Mouse (Mus musculus) forebrain, embryonic 14.5 days (tissue): ENCODE data around the gene Stx11. TPM values are rescaled to one million over a fixed set of nuclear protein-coding genes. Genes with fewer than 3 reads are reported as not detected.

Experiments used
- ATAC-seq: fragments of 200-750 bp; cut with Nextera tagmentation; 2 replicates; pipeline ENCODE4 v1.8.0; 2017; ENCODE audit warnings: mild to moderate bottlenecking, moderate library complexity
- DNase-seq: peaks from one replicate; pipeline ENCODE4 v3.0.0-alpha.2; 2015; ENCODE audit warnings: low spot score
- H3K27ac ChIP-seq: fragments of 300-500 bp; sonication (generic); 2 replicates; pipeline ENCODE4 v1.5.1; 2014; ENCODE audit warnings: low read depth, mild to moderate bottlenecking, control low read depth, low read length, moderate library complexity
- H3K27me3 ChIP-seq: fragments of 300-500 bp; sonication (generic); replicated peaks from 2 replicates; pipeline ENCODE4 v1.6.1; 2014; ENCODE audit warnings: low read length, control low read depth, mixed read lengths; ENCODE audit not compliant: control insufficient read depth, insufficient read depth
- H3K36me3 ChIP-seq: fragments of 300-500 bp; sonication (generic); 2 replicates; pipeline ENCODE4 v1.6.1; 2014; ENCODE audit warnings: low read length, control low read depth; ENCODE audit not compliant: control insufficient read depth, insufficient read depth
- H3K4me1 ChIP-seq: fragments of 300-500 bp; sonication (generic); 2 replicates; pipeline ENCODE4 v1.6.1; 2014; ENCODE audit warnings: antibody characterized with exemption, low read length, control low read depth; ENCODE audit not compliant: control insufficient read depth, insufficient read depth
- H3K4me2 ChIP-seq: fragments of 300-500 bp; sonication (generic); 2 replicates; pipeline ENCODE4 v1.6.1; 2014; ENCODE audit warnings: mild to moderate bottlenecking, control low read depth, low read length
- H3K4me3 ChIP-seq: fragments of 300-500 bp; sonication (generic); 2 replicates; pipeline ENCODE4 v1.5.1; 2014; ENCODE audit warnings: low read depth, low read length, control low read depth
- H3K9ac ChIP-seq: fragments of 300-500 bp; sonication (generic); 2 replicates; pipeline ENCODE4 v1.6.1; 2014; ENCODE audit warnings: mild to moderate bottlenecking, low read length, control low read depth, moderate library complexity
- H3K9me3 ChIP-seq: fragments of 300-500 bp; sonication (generic); replicated peaks from 2 replicates; pipeline ENCODE4 v1.6.1; 2016; ENCODE audit warnings: low read length, control low read depth, mixed read lengths; ENCODE audit not compliant: control insufficient read depth
- WGBS: fragments of 180-500 bp; shearing (Covaris S2); extraction: QIAGEN DNeasy Blood & Tissue Kit; methylation state at CpG from one replicate; pipeline ENCODE4 v1.1.7; 2014; 5-methylcytosine and 5-hydroxymethylcytosine counted together
- polyA plus RNA-seq: library from polyadenylated mRNA; unstranded; fragments of >200 nt; fragmentation: Nextera tagmentation; extraction: Ambion mirVana; gene quantifications from 2 replicates; pipeline ENCODE4 v1.2.1, GENCODE M21; 2014

Stx11 gene
- polyA plus RNA-seq: 0.93 and 0.98 TPM in 2 replicates

- ATAC-seq (peak; percentile 93), DNase-seq (peak; percentile 59)
- Histone ChIP-seq H3K36me3 (no peaks in the 10 kb centered on the region), H3K4me3 (peak within 1 kb of the TSS; percentile 72), H3K9me3 (no peaks in the 10 kb centered on the region), H3K4me1 (no peaks in the 10 kb centered on the region), H3K27ac (no peak within 1 kb of the TSS), H3K27me3 (0 out of 2 replicates have a peak, but pooled peaks cover 3% of the 10 kb centered on the region), H3K4me2 (peak within 1 kb of the TSS; percentile 89), H3K9ac (peak within 1 kb of the TSS; percentile 67)
- WGBS: 3% methylated on average over 56 of the region's 56 CpGs
These were observed at the start of gene Stx11 for GRCm38 (mm10) chr10:12964151-12965075. Stx11 (minus strand) TSS chr10:12964298.

- no peak for DNase-seq
- peak; percentile 24 for ATAC-seq
- H3K4me3 ChIP-seq: peak overlapping the region; percentile 82
- H3K9me3 ChIP-seq: no peaks in the 10 kb centered on the region
- 2% methylated on average over 29 of the region's 29 CpGs for WGBS
- H3K9ac ChIP-seq: peak overlapping the region; percentile 83
- no peaks in the 10 kb centered on the region for H3K36me3 ChIP-seq
- H3K4me2 ChIP-seq: peak overlapping the region; percentile 71
- no peaks in the 10 kb centered on the region for H3K27me3 ChIP-seq
- H3K4me1 ChIP-seq: peaks cover 10% of the 10 kb centered on the region
- peak overlapping the region; percentile 75; the same call in 1 of the 2 replicates for H3K27ac ChIP-seq
These were observed 44.6 kb upstream of the Stx11 start for GRCm38 (mm10) chr10:13008737-13009121.

GRCm38 (mm10) chr10:13007876-13008736 lies 44.0 kb upstream of the Stx11 start:
- Histone ChIP-seq H3K9me3 (no peaks in the 10 kb centered on the region), H3K9ac (peak overlapping the region; percentile 83), H3K4me3 (peak overlapping the region; percentile 82), H3K27ac (peak overlapping the region; percentile 75; the same call in 1 of the 2 replicates), H3K4me2 (peak overlapping the region; percentile 71), H3K4me1 (peaks cover 10% of the 10 kb centered on the region), H3K36me3 (no peaks in the 10 kb centered on the region), H3K27me3 (no peaks in the 10 kb centered on the region)
- ATAC-seq: peak; percentile 100
- 4% methylated on average over 52 of the region's 52 CpGs for WGBS
- DNase-seq: peak; percentile 99

- Histone ChIP-seq H3K9me3 (no peaks in the 10 kb centered on the region), H3K4me3 (no peak within 1 kb of the TSS), H3K4me2 (no peak within 1 kb of the TSS), H3K36me3 (no peaks in the 10 kb centered on the region), H3K9ac (no peak within 1 kb of the TSS), H3K4me1 (peaks cover 10% of the 10 kb centered on the region), H3K27ac (no peak within 1 kb of the TSS), H3K27me3 (no peaks in the 10 kb centered on the region)
- ATAC-seq (no peak), DNase-seq (no peak)
- WGBS: 92% methylated on average over 3 of the region's 3 CpGs
These were observed 40.9 kb upstream of the Stx11 start, which contains the start of gene Sf3b5 for GRCm38 (mm10) chr10:13005043-13005442. Sf3b5 (plus strand) TSS chr10:13005343.

- Histone ChIP-seq H3K4me2 (no peak overlapping the region), H3K36me3 (no peaks in the 10 kb centered on the region), H3K9ac (no peak overlapping the region), H3K27me3 (no peaks in the 10 kb centered on the region), H3K4me1 (no peaks in the 10 kb centered on the region), H3K4me3 (no peak overlapping the region), H3K9me3 (no peaks in the 10 kb centered on the region), H3K27ac (no peak overlapping the region)
- WGBS: 47% methylated on average over 17 of the region's 17 CpGs
- DNase-seq (peak; percentile 90), ATAC-seq (peak; percentile 89)
These were observed 32.8 kb upstream of the Stx11 start for GRCm38 (mm10) chr10:12996736-12997477.

GRCm38 (mm10) chr10:12993411-12994039 lies 29.4 kb upstream of the Stx11 start:
- no peaks in the 10 kb centered on the region for H3K9me3 ChIP-seq
- no peak overlapping the region for H3K4me3 ChIP-seq
- H3K4me2 ChIP-seq: no peak overlapping the region
- 89% methylated on average over 25 of the region's 25 CpGs for WGBS
- DNase-seq (no peak), ATAC-seq (no peak)
- no peaks in the 10 kb centered on the region for H3K36me3 ChIP-seq
- H3K27ac ChIP-seq: no peak overlapping the region
- no peaks in the 10 kb centered on the region for H3K27me3 ChIP-seq
- H3K9ac ChIP-seq: no peak overlapping the region
- no peaks in the 10 kb centered on the region for H3K4me1 ChIP-seq

GRCm38 (mm10) chr10:12991953-12992352 lies 27.9 kb upstream of the Stx11 start:
- Histone ChIP-seq H3K27me3 (no peaks in the 10 kb centered on the region), H3K4me1 (no peaks in the 10 kb centered on the region), H3K4me3 (no peak overlapping the region), H3K9ac (no peak overlapping the region), H3K4me2 (no peak overlapping the region), H3K27ac (no peak overlapping the region), H3K36me3 (no peaks in the 10 kb centered on the region), H3K9me3 (no peaks in the 10 kb centered on the region)
- DNase-seq: no peak
- no peak for ATAC-seq
- WGBS: 83% methylated on average over 5 of the region's 5 CpGs

- Histone ChIP-seq H3K4me3 (no peak overlapping the region), H3K4me2 (no peak overlapping the region), H3K9me3 (no peaks in the 10 kb centered on the region), H3K27ac (no peak overlapping the region), H3K27me3 (no peaks in the 10 kb centered on the region), H3K36me3 (no peaks in the 10 kb centered on the region), H3K4me1 (no peaks in the 10 kb centered on the region), H3K9ac (no peak overlapping the region)
- DNase-seq (no peak), ATAC-seq (no peak)
- WGBS: 55% methylated on average over 4 of the region's 4 CpGs
These were observed 22.8 kb upstream of the Stx11 start for GRCm38 (mm10) chr10:12986943-12987342.
